Mouse (Mus musculus) MEL (cell line): ENCODE data around the gene Csnk1d. TPM values are rescaled to one million over a fixed set of nuclear protein-coding genes. Genes with fewer than 3 reads are reported as not detected.

Source experiments
- DNase-seq: peaks from one replicate; pipeline ENCODE4 v3.0.0; 2011; ENCODE audit warnings: low read depth, low spot score
- H3K27ac ChIP-seq: 2 replicates; pipeline ENCODE4 v1.5.1; 2012; ENCODE audit warnings: low read depth, mild to moderate bottlenecking, control low read depth, low read length, moderate library complexity; ENCODE audit not compliant: control insufficient read depth
- H3K27me3 ChIP-seq, 2 experiments: fragments of 150-350 bp in 1 of 2; sonication (generic) in 1 of 2; 2 replicates each; pipeline ENCODE4 v1.6.1; 2012; ENCODE audit warnings: low read length in 2 of 2, mild to moderate bottlenecking in 2 of 2, improper control_type of control experiment in 1 of 2, moderate library complexity in 1 of 2; ENCODE audit not compliant: insufficient read depth in 2 of 2, control insufficient read depth in 1 of 2
- H3K36me3 ChIP-seq, 2 experiments: 2 replicates each; pipeline ENCODE4 v1.6.1; 2012 to 2014; ENCODE audit warnings: low read length in 2 of 2, improper control_type of control experiment in 1 of 2, inconsistent platforms in 1 of 2, mild to moderate bottlenecking in 1 of 2; ENCODE audit not compliant: insufficient read depth in 2 of 2, control insufficient read depth in 1 of 2
- H3K4me1 ChIP-seq, 2 experiments: fragments of 150-350 bp in 1 of 2; sonication (generic) in 1 of 2; 2 replicates each; pipeline ENCODE4 v1.6.1; 2012; ENCODE audit warnings: low read length in 2 of 2, improper control_type of control experiment in 1 of 2, mild to moderate bottlenecking in 1 of 2; ENCODE audit not compliant: insufficient read depth in 2 of 2, control insufficient read depth in 1 of 2
- H3K4me3 ChIP-seq, 2 experiments: fragments of 150-350 bp in 1 of 2; sonication (generic) in 1 of 2; 2 replicates each; pipeline ENCODE4 v1.5.1; 2012; ENCODE audit warnings: low read depth in 2 of 2, low read length in 2 of 2, mild to moderate bottlenecking in 2 of 2, moderate library complexity in 2 of 2, control low read depth in 1 of 2, improper control_type of control experiment in 1 of 2; ENCODE audit not compliant: control insufficient read depth in 1 of 2, insufficient read depth in 1 of 2
- H3K79me2 ChIP-seq: 2 replicates; pipeline ENCODE4 v1.6.1; 2012; ENCODE audit warnings: mild to moderate bottlenecking, low read length, moderate library complexity; ENCODE audit not compliant: control insufficient read depth, poor library complexity, insufficient read depth
- H3K9ac ChIP-seq: 2 replicates; pipeline ENCODE4 v1.6.1; 2012; ENCODE audit warnings: low read depth, mild to moderate bottlenecking, control low read depth, low read length, moderate library complexity; ENCODE audit not compliant: control insufficient read depth, poor library complexity, severe bottlenecking
- H3K9me3 ChIP-seq: fragments of 150-350 bp; sonication (generic); replicated peaks from 2 replicates; pipeline ENCODE4 v1.6.1; 2012; ENCODE audit warnings: mild to moderate bottlenecking, low read length, improper control_type of control experiment, moderate library complexity; ENCODE audit not compliant: insufficient read depth
- BHLHE40 ChIP-seq: IDR thresholded peaks from 2 replicates; pipeline ENCODE4 v1.6.1; 2012; ENCODE audit warnings: low read depth, mild to moderate bottlenecking, inconsistent platforms, low read length, improper control_type of control experiment, borderline replicate concordance
- CHD1 ChIP-seq: IDR thresholded peaks from 2 replicates; pipeline ENCODE4 v1.6.1; 2012; ENCODE audit warnings: low read depth, mild to moderate bottlenecking, inconsistent platforms, low read length, improper control_type of control experiment
- CHD2 ChIP-seq: IDR thresholded peaks from 2 replicates; pipeline ENCODE4 v1.6.1; 2011; ENCODE audit warnings: low read length, improper control_type of control experiment
- CTCF ChIP-seq, 3 experiments: IDR thresholded peaks in 2 of 3; conservative IDR thresholded peaks in 1 of 3; 2 replicates each; pipeline ENCODE4 v1.5.1; 2011 to 2012; ENCODE audit warnings: low read length in 3 of 3, low read depth in 2 of 3, mild to moderate bottlenecking in 2 of 3, improper control_type of control experiment in 1 of 3, inconsistent platforms in 1 of 3, mixed read lengths in 1 of 3, moderate library complexity in 1 of 3; ENCODE audit not compliant: control insufficient read depth in 1 of 3, insufficient read depth in 1 of 3, poor library complexity in 1 of 3, severe bottlenecking in 1 of 3
- EP300 ChIP-seq, 2 experiments: IDR thresholded peaks; 2 replicates each; pipeline ENCODE4 v1.6.1; 2011; ENCODE audit warnings: improper control_type of control experiment in 2 of 2, low read length in 2 of 2, low read depth in 1 of 2, mild to moderate bottlenecking in 1 of 2
- ETS1 ChIP-seq: IDR thresholded peaks from 2 replicates; pipeline ENCODE4 v1.6.1; 2012; ENCODE audit warnings: low read depth, mild to moderate bottlenecking, inconsistent platforms, low read length, improper control_type of control experiment, moderate library complexity
- GABPA ChIP-seq: IDR thresholded peaks from 2 replicates; pipeline ENCODE4 v1.6.1; 2012; ENCODE audit warnings: low read depth, mild to moderate bottlenecking, inconsistent platforms, low read length, improper control_type of control experiment, moderate library complexity
- JUND ChIP-seq: IDR thresholded peaks from 2 replicates; pipeline ENCODE4 v1.6.1; 2011; ENCODE audit warnings: low read depth, mild to moderate bottlenecking, improper control_type of control experiment, low read length
- KAT2A ChIP-seq: conservative IDR thresholded peaks from 2 replicates; pipeline ENCODE4 v1.6.1; 2012; ENCODE audit warnings: low read depth, low read length, improper control_type of control experiment, inconsistent platforms
- MAFK ChIP-seq: IDR thresholded peaks from 2 replicates; pipeline ENCODE4 v1.6.1; 2011; ENCODE audit warnings: low read depth, mild to moderate bottlenecking, low read length, improper control_type of control experiment, borderline replicate concordance
- MAX ChIP-seq: IDR thresholded peaks from 2 replicates; pipeline ENCODE4 v1.6.1; 2011; ENCODE audit warnings: low read length, improper control_type of control experiment
- MEF2A ChIP-seq: IDR thresholded peaks from 2 replicates; pipeline ENCODE4 v1.6.1; 2014; ENCODE audit warnings: low read depth, mild to moderate bottlenecking, inconsistent platforms, low read length, improper control_type of control experiment; ENCODE audit not compliant: poor library complexity, insufficient replicate concordance, severe bottlenecking; ENCODE audit errors: extremely low read depth
- MXI1 ChIP-seq: IDR thresholded peaks from 2 replicates; pipeline ENCODE4 v1.6.1; 2011; ENCODE audit warnings: mild to moderate bottlenecking, low read depth, low read length, improper control_type of control experiment
- MYB ChIP-seq: IDR thresholded peaks from 2 replicates; pipeline ENCODE4 v1.6.1; 2011; ENCODE audit warnings: mild to moderate bottlenecking, low read depth, low read length, improper control_type of control experiment
- MYC ChIP-seq: IDR thresholded peaks from 2 replicates; pipeline ENCODE4 v1.6.1; 2011; ENCODE audit warnings: low read depth, mild to moderate bottlenecking, low read length, improper control_type of control experiment, moderate library complexity
- NRF1 ChIP-seq: IDR thresholded peaks from 2 replicates; pipeline ENCODE4 v1.6.1; 2014; ENCODE audit warnings: low read depth, mild to moderate bottlenecking, inconsistent platforms, low read length, improper control_type of control experiment, moderate library complexity; ENCODE audit not compliant: poor library complexity, insufficient read depth, severe bottlenecking
- POLR2A ChIP-seq, 2 experiments: IDR thresholded peaks; 2 replicates each; pipeline ENCODE4 v1.6.1; 2011 to 2012; ENCODE audit warnings: low read length in 2 of 2, mild to moderate bottlenecking in 2 of 2, control low read depth in 1 of 2, improper control_type of control experiment in 1 of 2, low read depth in 1 of 2, moderate library complexity in 1 of 2; ENCODE audit not compliant: control insufficient read depth in 1 of 2, insufficient read depth in 1 of 2, poor library complexity in 1 of 2
- POLR2AphosphoS2 ChIP-seq: IDR thresholded peaks from 2 replicates; pipeline ENCODE4 v1.6.1; 2011; ENCODE audit warnings: low read length, improper control_type of control experiment
- POLR2AphosphoS5 ChIP-seq: IDR thresholded peaks from 2 replicates; pipeline ENCODE4 v1.6.1; 2012; ENCODE audit warnings: low read depth, borderline replicate concordance, mild to moderate bottlenecking, inconsistent platforms, low read length, moderate library complexity, mixed read lengths
- SIN3A ChIP-seq: IDR thresholded peaks from 2 replicates; pipeline ENCODE4 v1.6.1; 2012; ENCODE audit warnings: low read length, improper control_type of control experiment, inconsistent platforms
- TBP ChIP-seq: IDR thresholded peaks from 2 replicates; pipeline ENCODE4 v1.8.0; 2011; ENCODE audit warnings: low read depth, low read length, improper control_type of control experiment
- TCF12 ChIP-seq: IDR thresholded peaks from 2 replicates; pipeline ENCODE4 v1.6.1; 2014; ENCODE audit warnings: low read depth, mild to moderate bottlenecking, inconsistent platforms, low read length, improper control_type of control experiment, moderate library complexity
- UBTF ChIP-seq: IDR thresholded peaks from 2 replicates; pipeline ENCODE4 v1.6.1; 2012; ENCODE audit warnings: low read depth, mild to moderate bottlenecking, inconsistent platforms, low read length, improper control_type of control experiment, moderate library complexity, borderline replicate concordance; ENCODE audit not compliant: insufficient read depth
- USF1 ChIP-seq: IDR thresholded peaks from 2 replicates; pipeline ENCODE4 v1.6.1; 2014; ENCODE audit warnings: low read depth, mild to moderate bottlenecking, inconsistent platforms, low read length, improper control_type of control experiment, moderate library complexity
- USF2 ChIP-seq, 2 experiments: IDR thresholded peaks; 2 replicates each; pipeline ENCODE4 v1.6.1; 2011 to 2012; ENCODE audit warnings: improper control_type of control experiment in 2 of 2, low read length in 2 of 2, borderline replicate concordance in 1 of 2, inconsistent platforms in 1 of 2, low read depth in 1 of 2, mild to moderate bottlenecking in 1 of 2; ENCODE audit not compliant: insufficient read depth in 1 of 2
- ZC3H11A ChIP-seq: IDR thresholded peaks from 2 replicates; pipeline ENCODE4 v1.6.1; 2012; ENCODE audit warnings: low read depth, mild to moderate bottlenecking, inconsistent platforms, low read length, improper control_type of control experiment
- ZKSCAN1 ChIP-seq: IDR thresholded peaks from 2 replicates; pipeline ENCODE4 v1.6.1; 2012; ENCODE audit warnings: low read depth, mild to moderate bottlenecking, inconsistent platforms, low read length, improper control_type of control experiment, moderate library complexity
- ZMIZ1 ChIP-seq: IDR thresholded peaks from 2 replicates; pipeline ENCODE4 v1.6.1; 2012; ENCODE audit warnings: low read depth, mild to moderate bottlenecking, inconsistent platforms, low read length, improper control_type of control experiment, moderate library complexity
- polyA plus RNA-seq, 2 experiments: library from polyadenylated mRNA; stranded (reverse) in 1 of 2; unstranded in 1 of 2; fragments of >175 nt in 1 of 2; fragments of >200 nt in 1 of 2; gene quantifications; 2 replicates each; pipeline versions ENCODE4 v1.2.1 to v1.2.4; 2012; ENCODE audit warnings: low replicate concordance in 2 of 2, low read depth in 1 of 2; ENCODE audit not compliant: insufficient read length in 2 of 2, insufficient read depth in 1 of 2, missing spikeins in 1 of 2
- total RNA-seq: library from RNA; depleted of rRNA; stranded (reverse); fragments of 300-350 nt; gene quantifications from 2 replicates; pipeline ENCODE4 v1.2.3, GENCODE M21; 2012

Csnk1d gene
- total and polyA plus RNA-seq, 3 experiments = 83.2 to 329 (median 121) TPM

DNA sequence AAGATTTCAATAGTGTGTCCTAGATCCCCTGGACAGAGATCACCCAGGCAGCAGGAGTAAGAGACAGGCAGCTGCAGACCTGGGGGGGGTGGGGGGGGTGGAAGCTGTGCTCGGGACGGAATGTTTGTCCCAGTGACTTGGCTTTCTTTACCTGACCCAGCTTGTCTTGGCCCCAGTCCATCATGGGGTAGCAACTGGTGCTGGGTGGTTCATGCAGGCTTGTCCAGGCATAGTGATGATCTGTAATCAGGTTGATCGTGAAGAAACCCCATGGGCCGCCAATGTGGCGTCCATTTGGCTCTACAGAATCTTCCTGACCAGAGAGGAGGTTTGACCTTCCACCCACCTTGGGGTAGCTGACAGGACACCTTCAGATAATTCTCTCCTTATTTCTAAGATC, 45.2 kb downstream of the Csnk1d start:
- Histone ChIP-seq H3K79me2 (peaks cover 18% of the 10 kb centered on the region), H3K9me3 (no peaks in the 10 kb centered on the region), H3K4me1 (peaks cover 0 to 2% of the 10 kb centered on the region in 2 experiments; a peak in 2 of 4 replicates), H3K36me3 (no peaks in the 10 kb centered on the region), H3K4me3 (no peak overlapping the region), H3K27me3 (no peaks in the 10 kb centered on the region), H3K27ac (no peak overlapping the region), H3K9ac (no peak overlapping the region)
- no peak for DNase-seq
- TF ChIP-seq CHD1 (no peak), MEF2A (no peak), NRF1 (no peak), USF1 (no peak), BHLHE40 (no peak), JUND (no peak), CHD2 (no peak), SIN3A (no peak), ZMIZ1 (no peak), POLR2AphosphoS2 (no peak), POLR2AphosphoS5 (no peak), MYB (no peak), ETS1 (no peak), EP300 (IDR thresholded peaks at IDR 0.05; ENCODE audit: low read depth in 1 of 2, low read length in 2 of 2) (no peak), ZKSCAN1 (no peak)

DNA sequence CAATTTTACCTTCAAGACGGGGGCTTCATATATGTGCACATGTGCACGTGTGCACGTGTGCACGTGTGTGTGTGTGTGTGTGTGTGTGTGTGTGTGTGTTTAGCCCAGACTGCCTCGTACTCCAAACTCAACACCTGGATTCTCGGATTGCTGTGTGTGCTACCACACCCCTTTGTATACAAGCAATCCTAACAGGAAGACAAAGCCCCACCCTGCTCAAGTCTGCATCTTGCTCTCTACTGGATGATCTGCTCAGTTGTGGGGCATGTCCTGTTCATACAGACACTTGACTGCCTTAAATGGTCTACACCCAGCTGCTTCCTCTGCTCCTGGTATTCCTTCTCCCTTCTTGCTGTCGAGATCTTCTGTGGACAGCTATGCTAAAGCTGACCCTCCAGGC, 45.9 kb downstream of the Csnk1d start:
- peaks cover 13% of the 10 kb centered on the region for H3K79me2 ChIP-seq
- H3K27ac ChIP-seq = no peak overlapping the region
- no peak for DNase-seq
- H3K4me3 ChIP-seq = no peak overlapping the region
- peaks cover 0 to 2% of the 10 kb centered on the region in 2 experiments; a peak in 2 of 4 replicates for H3K4me1 ChIP-seq
- TF ChIP-seq USF2 (IDR thresholded peaks at IDR 0.05; ENCODE audit: borderline replicate concordance in 1 of 2, insufficient read depth in 1 of 2, low read depth in 1 of 2, low read length in 2 of 2) (no peak), TCF12 (no peak), CTCF (IDR thresholded peaks at IDR 0.05 in 2 of 3, conservative IDR thresholded peaks at IDR 0.05 in 1 of 3; ENCODE audit: control insufficient read depth in 1 of 3, insufficient read depth in 1 of 3, low read depth in 2 of 3, low read length in 3 of 3, poor library complexity in 1 of 3, severe bottlenecking in 1 of 3) (no peak), JUND (no peak), UBTF (no peak), GABPA (no peak), TBP (no peak), ZKSCAN1 (no peak), ZMIZ1 (no peak), ETS1 (no peak), KAT2A (no peak), MAX (no peak), CHD1 (no peak), MAFK (no peak), ZC3H11A (no peak), MYC (no peak), MXI1 (no peak), POLR2A (IDR thresholded peaks at IDR 0.05; ENCODE audit: control insufficient read depth in 1 of 2, insufficient read depth in 1 of 2, low read depth in 1 of 2, low read length in 2 of 2, poor library complexity in 1 of 2) (no peak)
- TF ChIP-seq, all 39 proteins: peak for 0
- H3K9me3 ChIP-seq = no peaks in the 10 kb centered on the region
- H3K27me3 ChIP-seq = no peaks in the 10 kb centered on the region
- H3K36me3 ChIP-seq = no peaks in the 10 kb centered on the region
- H3K9ac ChIP-seq = no peak overlapping the region
